Mouse (Mus musculus) gastrocnemius, postnatal 25 days (tissue): ENCODE data around the gene Arhgef10l. TPM values are rescaled to one million over a fixed set of nuclear protein-coding genes. Genes with fewer than 3 reads are reported as not detected.
"Not testable (repeated sequence)": the region's sequence is repeated elsewhere in the genome, so short reads cannot be mapped to it uniquely, and the experiment has no call there.

ENCODE experiments used
- DNase-seq: peaks from one replicate; pipeline ENCODE4 v3.0.0; 2022
- total RNA-seq, 2 experiments: library from RNA; stranded (reverse); gene quantifications; 1 replicate in 1 of 2; 2 replicates in 1 of 2; pipeline ENCODE4 v1.2.3; 2021

Gene Arhgef10l
- total RNA-seq, 2 experiments from 2014 or later, result 36.2 to 51.3 TPM

DNA sequence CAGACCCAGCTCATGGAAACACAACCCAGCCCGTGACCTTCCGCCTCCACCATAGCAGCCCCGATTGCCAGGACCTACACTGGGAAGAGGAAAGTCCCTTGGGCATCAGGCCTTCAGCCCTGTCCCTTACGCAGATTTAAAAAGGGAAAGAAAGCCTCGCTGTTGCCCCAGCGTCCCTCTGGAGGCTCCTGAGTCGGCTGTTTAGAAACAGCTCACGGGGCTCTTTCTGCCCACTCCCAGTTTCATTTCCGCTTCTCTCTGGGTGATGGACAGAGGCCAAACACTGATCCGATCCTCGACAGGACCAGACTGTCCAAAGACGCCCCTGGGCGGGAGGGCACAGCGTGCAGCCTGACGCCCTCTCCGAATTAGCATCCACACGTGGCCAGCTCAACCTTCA, 93.4 kb downstream of the Arhgef10l start:
- DNase-seq, result peak; percentile 43

GRCm38 (mm10) chr4:140569394-140569793, 96.4 kb downstream of the Arhgef10l start:
- no peak for DNase-seq

- no peak for DNase-seq
These were observed 97.8 kb downstream of the Arhgef10l start for GRCm38 (mm10) chr4:140567911-140568480.

DNA sequence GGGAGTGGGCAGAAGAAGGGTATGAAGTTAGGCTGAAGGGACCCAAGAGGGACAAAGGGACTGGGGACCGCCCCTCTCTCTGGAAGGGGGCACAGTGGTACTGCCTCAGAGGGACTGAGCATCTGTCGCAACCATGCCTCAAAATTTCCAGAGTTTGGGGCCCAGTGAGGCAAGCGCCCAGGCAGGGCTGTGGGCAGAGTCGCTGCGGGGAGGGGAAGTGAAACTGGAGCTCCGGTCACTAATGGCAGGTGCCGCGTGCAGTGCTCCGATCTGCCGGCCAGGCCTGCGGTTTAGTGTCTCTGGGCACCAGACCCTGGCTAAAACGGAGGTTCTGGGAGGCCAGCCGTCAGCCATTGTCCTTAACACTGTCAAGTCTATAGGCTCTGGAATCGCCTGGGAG, 99.0 kb downstream of the Arhgef10l start:
- DNase-seq, result peak; percentile 28

- not testable (repeated sequence) for DNase-seq
These were observed 101.4 kb downstream of the Arhgef10l start for GRCm38 (mm10) chr4:140564459-140564858.

GRCm38 (mm10) chr4:140562461-140563178, 103.2 kb downstream of the Arhgef10l start:
- DNase-seq, result peak; percentile 31

GRCm38 (mm10) chr4:140561744-140562143, 104.1 kb downstream of the Arhgef10l start:
- DNase-seq, result no peak

DNA sequence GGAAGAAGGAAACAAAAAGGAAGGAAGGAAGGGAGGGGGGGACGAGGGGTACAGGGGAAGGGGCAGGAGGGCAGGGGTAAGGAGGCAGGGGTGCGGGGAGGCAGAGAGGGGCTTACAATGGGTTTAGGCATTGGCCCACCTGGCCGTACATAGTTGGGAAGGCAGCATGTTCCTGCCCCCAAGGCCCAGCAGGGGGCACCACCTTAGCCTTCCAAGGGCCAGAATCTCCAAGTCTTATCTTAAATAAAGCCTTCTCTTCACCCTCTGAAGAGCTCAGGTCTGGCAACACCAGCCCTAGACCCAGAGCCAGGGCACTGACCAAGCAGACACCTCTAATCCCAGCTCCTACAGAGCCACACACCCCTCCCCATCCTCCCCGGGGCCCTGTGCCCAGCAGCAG, 106.0 kb downstream of the Arhgef10l start:
- no peak for DNase-seq

GRCm38 (mm10) chr4:140558193-140558592, 107.6 kb downstream of the Arhgef10l start:
- no peak for DNase-seq

- no peak for DNase-seq
These were observed 109.3 kb downstream of the Arhgef10l start for GRCm38 (mm10) chr4:140556561-140556960.

DNA sequence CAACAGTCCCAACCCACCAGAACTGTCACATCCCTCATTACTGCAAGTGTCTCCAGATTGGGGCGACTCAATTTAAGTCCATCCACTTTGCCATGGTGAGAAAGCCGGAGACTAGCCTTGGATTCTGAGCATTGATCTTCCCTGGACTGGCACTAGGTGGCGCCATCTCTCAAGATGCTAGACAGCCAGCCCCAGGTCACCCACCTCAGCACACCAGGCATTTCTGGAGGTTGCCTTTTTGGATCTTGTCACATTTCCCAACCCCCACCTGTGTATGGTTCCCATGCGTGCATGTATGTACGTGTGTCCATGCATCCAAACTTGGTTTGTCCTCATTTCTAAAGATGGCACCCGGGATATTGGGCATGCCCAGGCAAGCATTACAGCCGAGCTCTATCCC, 110.5 kb downstream of the Arhgef10l start:
- no peak for DNase-seq

DNA sequence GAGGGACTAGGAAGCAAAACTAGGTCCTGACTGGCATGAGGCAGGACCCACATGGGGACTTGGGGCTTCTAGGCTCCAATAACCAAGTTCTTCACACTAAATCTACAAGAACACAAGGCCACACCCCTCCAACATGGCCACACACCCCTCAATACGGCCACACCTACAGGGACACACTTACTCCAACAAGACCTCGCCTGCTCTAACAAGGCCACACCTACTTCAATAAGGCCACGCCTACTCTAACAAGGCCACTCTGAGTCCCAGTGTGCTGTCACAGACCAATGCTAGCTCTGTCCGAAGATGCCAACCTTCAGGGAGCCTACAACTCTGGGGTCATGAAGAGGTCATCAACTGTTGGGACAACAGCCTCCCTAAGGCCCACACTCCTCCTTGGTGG, 111.3 kb downstream of the Arhgef10l start:
- DNase-seq, result no peak

DNA sequence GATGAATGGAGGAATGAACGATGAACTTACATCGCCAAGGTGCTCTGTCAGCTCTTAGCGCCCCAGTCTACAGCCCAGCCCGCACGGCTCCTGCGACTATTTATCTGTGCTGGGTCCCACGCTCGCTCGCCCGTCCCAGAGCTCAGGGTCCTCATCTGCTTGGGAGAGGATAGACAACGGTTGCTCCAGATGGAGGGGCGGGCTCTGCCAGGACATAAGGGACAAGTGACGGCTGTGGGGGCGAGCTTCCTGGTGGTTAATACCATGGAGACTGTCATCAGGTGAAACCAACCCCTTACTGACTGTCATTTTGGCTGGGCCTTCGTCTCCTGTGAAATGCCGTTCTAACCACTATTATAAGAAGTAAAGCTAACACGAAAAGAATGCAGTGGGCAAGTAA, 114.0 kb downstream of the Arhgef10l start:
- no peak for DNase-seq

GRCm38 (mm10) chr4:140550670-140551069, 115.1 kb downstream of the Arhgef10l start:
- DNase-seq, result no peak

DNA sequence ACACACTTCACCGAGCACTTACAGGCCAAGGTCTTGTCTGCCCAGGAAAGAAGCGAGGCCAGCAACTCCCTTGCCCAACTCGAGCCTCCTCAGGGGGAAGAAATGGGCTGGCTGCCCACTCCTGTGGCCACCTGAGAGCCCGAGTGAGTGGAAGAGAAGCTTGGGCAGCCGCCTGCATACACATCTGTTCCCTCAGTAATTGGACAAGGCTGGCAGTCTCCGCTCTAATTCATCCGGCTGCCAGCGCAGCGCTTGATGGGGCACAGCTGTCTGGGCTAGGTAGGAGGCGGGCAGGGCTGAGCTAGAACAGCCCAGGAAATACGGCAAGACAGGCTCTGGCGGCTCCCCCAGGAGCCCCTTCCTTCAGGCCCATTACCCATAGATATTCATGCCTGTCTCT, 115.8 kb downstream of the Arhgef10l start:
- peak; percentile 76 for DNase-seq

- peak; percentile 42 for DNase-seq
These were observed 118.3 kb downstream of the Arhgef10l start for GRCm38 (mm10) chr4:140547488-140547887.

- peak; percentile 37 for DNase-seq
These were observed 126.7 kb downstream of the Arhgef10l start for GRCm38 (mm10) chr4:140539125-140539524.

- no peak for DNase-seq
These were observed 128.2 kb downstream of the Arhgef10l start for GRCm38 (mm10) chr4:140537561-140538021.

DNA sequence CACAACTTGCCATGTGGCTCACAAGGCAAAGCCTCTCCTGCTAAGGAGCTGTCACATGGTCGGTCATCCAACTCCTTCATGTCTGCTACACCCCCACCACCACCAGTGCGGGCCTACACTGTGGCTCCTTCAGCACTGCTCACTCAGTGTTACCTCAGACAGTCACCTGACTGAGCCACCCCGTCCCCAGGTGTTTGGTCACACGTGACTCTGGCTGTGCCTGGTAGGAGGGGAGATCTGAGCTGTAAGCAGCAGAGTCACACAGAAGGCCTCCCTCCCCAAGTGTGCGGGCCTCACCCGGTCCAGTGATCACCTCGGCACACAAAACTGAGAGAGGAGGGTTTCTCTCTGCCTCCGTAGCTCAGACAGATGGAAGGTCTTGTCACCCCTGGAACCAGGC, 130.5 kb downstream of the Arhgef10l start:
- DNase-seq, result no peak

GRCm38 (mm10) chr4:140532270-140532669, 133.5 kb downstream of the Arhgef10l start:
- DNase-seq, result no peak

DNA sequence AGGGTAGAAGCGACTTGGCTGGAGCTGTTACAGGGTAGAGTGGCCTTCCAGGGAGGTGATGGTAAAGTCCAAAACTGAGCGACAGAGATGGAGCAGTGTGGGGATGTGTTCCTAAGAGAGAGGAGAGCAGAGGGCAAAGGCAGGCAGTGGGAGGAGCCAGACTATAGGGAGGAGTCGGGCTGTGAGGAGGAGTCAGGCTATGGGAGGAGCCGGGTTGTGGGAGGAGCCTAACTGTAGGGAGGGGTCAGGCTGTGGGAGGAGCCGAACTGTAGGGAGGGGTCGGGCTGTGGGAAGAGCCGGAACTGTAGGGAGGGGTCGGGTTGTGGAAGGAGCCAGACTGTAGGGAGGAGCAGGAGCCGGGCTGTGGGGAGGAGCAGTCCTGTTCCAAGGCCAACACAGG, 134.8 kb downstream of the Arhgef10l start:
- peak; percentile 6 for DNase-seq

DNA sequence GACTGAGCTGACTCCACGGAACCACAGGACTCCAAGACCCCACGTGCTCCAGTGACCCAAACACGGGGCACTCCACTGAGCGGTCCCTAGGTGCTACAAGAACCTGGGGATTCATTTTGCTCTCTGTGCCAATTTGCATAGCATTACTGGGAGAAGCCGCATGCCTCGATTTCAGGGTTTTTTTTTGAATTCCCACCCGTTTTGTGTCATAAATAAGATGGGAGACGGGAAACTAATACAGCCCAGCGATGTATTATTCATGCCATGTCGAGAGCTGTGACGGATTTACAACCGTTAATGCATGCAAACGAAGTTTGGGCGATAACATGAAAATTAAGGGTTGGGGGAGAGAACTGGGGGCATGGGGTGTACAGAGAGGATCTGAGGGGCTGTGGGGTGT, 136.1 kb downstream of the Arhgef10l start:
- DNase-seq, result no peak

DNA sequence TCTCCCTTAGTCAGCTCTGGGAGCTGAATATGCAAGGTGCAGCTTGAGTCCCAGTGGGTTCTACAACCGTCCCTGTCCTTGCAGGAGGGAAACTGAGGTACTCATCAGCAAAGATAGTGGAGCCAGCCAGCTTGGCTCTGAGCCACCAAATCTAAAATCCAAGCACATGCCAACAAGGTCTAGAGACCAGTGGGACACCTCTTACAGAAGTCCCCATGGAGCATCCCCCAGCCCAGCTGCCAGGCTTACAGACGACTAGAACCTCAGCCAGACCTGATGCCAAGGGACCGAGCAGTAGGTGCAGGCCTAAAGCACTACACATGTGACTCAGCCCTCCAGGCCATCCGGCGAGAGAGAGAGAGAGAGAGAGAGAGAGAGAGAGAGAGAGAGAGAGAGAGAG, 137.4 kb downstream of the Arhgef10l start:
- peak; percentile 4 for DNase-seq

- DNase-seq, result no peak
These were observed 140.1 kb downstream of the Arhgef10l start for GRCm38 (mm10) chr4:140525674-140526177.
